Mouse (Mus musculus) testis, adult 2 months (tissue): ENCODE results near the gene Cnot10. TPM values are rescaled to one million over a fixed set of nuclear protein-coding genes. Genes with fewer than 3 reads are reported as not detected.

Experiments used
- H3K27ac ChIP-seq: fragments of 200-500 bp; 2 replicates; pipeline ENCODE4 v1.5.1; 2012; ENCODE audit warnings: low read depth, low read length; ENCODE audit not compliant: control insufficient read depth, insufficient read depth
- H3K27me3 ChIP-seq: fragments of 200-500 bp; 2 replicates; pipeline ENCODE4 v1.6.1; 2012; ENCODE audit warnings: mild to moderate bottlenecking, low read length, moderate library complexity; ENCODE audit not compliant: control insufficient read depth, insufficient read depth
- H3K36me3 ChIP-seq: fragments of 200-500 bp; 2 replicates; pipeline ENCODE4 v1.6.1; 2012; ENCODE audit warnings: mild to moderate bottlenecking, low read length; ENCODE audit not compliant: control insufficient read depth, insufficient read depth
- H3K4me1 ChIP-seq: fragments of 200-500 bp; 2 replicates; pipeline ENCODE4 v1.6.1; 2012; ENCODE audit warnings: low read length; ENCODE audit not compliant: control insufficient read depth, insufficient read depth
- H3K4me3 ChIP-seq: fragments of 200-500 bp; 2 replicates; pipeline ENCODE4 v1.5.1; 2012; ENCODE audit warnings: low read depth, mild to moderate bottlenecking, low read length, moderate library complexity, mixed read lengths; ENCODE audit not compliant: control insufficient read depth
- CTCF ChIP-seq: fragments of 200-500 bp; IDR thresholded peaks from 2 replicates; pipeline ENCODE4 v1.5.1; 2012; ENCODE audit warnings: low read depth, mild to moderate bottlenecking, inconsistent platforms, low read length, moderate library complexity; ENCODE audit not compliant: control insufficient read depth, insufficient read depth, insufficient replicate concordance
- POLR2A ChIP-seq: fragments of 200-500 bp; IDR thresholded peaks from 2 replicates; pipeline ENCODE4 v1.6.1; 2012; ENCODE audit warnings: low read depth, mild to moderate bottlenecking, inconsistent platforms, low read length, moderate library complexity; ENCODE audit not compliant: control insufficient read depth
- polyA plus RNA-seq: library from polyadenylated mRNA; depleted of rRNA; stranded (reverse); fragments of >200 nt; gene quantifications from 2 replicates; pipeline ENCODE4 v1.2.3, GENCODE M21; 2012

The Cnot10 gene
- polyA plus RNA-seq, 1 experiment: 40.1 TPM

DNA sequence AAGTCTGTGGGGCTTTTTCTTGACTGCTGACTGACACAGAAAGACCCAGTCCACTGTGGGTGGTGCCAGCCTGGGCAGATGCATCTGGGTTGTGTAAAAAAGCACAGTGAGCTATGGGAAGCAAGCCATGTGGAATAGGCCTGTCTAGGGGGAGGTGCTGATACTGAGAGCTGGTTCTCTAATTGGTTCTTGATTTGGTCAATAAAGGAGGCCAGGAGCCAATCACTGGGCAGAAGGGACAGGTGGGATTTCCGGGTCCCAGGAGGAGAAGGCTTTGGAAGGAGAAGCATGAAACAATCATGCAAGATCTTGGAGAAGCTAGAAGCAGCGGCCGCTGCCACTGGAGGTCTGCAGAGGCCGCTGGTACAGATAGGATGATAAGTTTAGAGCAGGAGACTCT lies 27.4 kb downstream of the Cnot10 start:
- H3K27ac ChIP-seq: no peak overlapping the region
- no peak for TF ChIP-seq POLR2A
- no peak for TF ChIP-seq CTCF
- H3K4me3 ChIP-seq: no peak overlapping the region

DNA sequence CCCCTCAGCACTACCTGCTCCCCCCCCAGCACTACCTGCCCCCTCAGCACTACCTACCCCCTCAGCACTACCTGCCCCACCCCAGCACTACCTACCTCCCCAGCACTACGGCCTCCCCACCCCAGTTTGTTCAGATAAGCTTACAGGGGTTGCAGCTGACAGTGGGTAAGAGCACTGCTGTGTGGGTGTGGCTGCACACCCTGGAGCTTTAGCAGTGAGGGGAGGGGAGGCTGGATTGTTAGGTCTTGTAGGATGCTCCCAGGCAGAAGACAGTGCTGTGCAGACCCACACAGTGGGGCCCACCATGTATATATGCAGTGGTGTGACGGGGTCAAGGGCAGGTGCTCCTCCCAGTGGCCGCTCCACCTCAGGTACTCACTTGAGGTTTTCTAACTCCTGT lies 29.7 kb downstream of the Cnot10 start:
- Histone ChIP-seq H3K27me3 (no peaks in the 10 kb centered on the region), H3K36me3 (peaks cover 6% of the 10 kb centered on the region), H3K4me1 (no peaks in the 10 kb centered on the region), H3K27ac (no peak overlapping the region), H3K4me3 (no peak overlapping the region)
- no peak for TF ChIP-seq CTCF
- TF ChIP-seq POLR2A: no peak

More for the DNA sequence above, 27.4 kb downstream of the Cnot10 start:
- Histone ChIP-seq H3K4me1 (no peaks in the 10 kb centered on the region), H3K36me3 (peaks cover 6% of the 10 kb centered on the region), H3K27me3 (no peaks in the 10 kb centered on the region)

DNA sequence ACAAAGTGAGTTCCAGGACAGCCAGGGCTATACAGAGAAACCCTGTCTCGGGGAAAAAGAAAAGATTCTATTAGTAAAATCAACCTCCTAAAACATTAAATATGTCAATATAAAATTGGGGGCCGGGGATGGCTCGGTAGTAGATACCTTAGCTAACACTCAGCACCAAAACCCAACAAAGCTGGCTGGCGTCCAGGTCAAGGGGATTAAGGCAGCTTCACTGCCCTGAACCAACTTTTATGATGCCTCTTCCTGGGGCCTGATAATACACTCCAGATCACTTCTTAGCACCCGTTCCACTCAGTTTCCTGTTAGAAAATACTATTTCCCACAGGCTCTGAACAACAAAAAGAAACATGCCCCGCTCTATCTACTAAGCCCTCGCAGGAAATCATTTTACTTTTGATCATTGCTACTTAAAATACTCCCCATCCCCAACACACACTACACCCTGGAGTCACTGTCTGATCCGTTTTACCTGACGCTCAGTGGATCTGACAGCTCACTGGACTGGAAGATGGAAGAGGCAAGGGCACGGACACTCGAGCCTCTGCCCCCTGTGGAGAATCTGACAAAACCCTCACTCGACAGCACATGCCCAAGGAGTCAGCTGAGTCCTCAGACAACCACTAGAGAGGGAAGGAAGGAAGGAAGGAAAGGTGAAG lies 36.0 kb downstream of the Cnot10 start:
- Histone ChIP-seq H3K36me3 (no peaks in the 10 kb centered on the region; the same call in 1 of the 2 replicates), H3K4me1 (no peaks in the 10 kb centered on the region), H3K27ac (no peak overlapping the region), H3K27me3 (no peaks in the 10 kb centered on the region), H3K4me3 (no peak overlapping the region)
- TF ChIP-seq CTCF (no peak), POLR2A (no peak)

DNA sequence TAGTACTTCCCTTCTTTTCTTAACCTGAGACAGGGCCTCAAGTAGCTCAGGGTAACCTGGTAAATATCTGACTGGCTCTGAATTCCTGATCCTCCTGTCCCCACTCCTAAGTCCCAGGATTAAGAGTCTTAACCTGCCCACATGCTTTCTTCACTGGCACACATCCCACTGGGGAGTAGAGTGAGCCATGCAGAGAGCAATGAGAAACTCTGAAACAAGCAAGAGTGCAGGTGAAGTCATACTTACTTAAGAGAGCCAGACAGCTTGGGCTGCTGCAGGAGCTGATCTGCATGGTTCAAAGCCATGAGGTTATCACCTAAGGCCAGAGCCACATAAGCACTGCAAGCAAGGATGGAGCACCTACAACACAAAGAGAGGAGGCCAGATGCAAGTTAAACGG lies 38.9 kb downstream of the Cnot10 start:
- Histone ChIP-seq H3K27ac (no peak overlapping the region), H3K36me3 (no peaks in the 10 kb centered on the region; the same call in none of the 2 replicates), H3K27me3 (no peaks in the 10 kb centered on the region), H3K4me1 (no peaks in the 10 kb centered on the region), H3K4me3 (no peak overlapping the region)
- TF ChIP-seq POLR2A: no peak
- TF ChIP-seq CTCF: no peak

DNA sequence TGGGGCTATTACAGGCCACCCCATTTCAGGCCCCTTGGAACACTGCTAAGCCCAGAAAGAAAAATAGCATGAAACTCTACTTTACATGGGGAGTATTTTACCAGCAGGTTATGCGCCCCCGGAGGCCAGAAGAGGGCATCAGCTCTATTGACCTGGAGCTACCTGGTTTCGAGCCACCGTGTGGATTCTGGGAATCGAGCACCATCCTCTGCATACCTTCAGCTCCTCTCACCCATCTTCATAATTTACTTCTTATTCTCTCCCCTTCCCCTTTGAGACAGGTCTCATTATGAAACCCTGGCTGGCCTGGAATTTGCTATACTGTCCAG lies 55.0 kb downstream of the Cnot10 start:
- TF ChIP-seq CTCF: no peak
- no peak for TF ChIP-seq POLR2A

DNA sequence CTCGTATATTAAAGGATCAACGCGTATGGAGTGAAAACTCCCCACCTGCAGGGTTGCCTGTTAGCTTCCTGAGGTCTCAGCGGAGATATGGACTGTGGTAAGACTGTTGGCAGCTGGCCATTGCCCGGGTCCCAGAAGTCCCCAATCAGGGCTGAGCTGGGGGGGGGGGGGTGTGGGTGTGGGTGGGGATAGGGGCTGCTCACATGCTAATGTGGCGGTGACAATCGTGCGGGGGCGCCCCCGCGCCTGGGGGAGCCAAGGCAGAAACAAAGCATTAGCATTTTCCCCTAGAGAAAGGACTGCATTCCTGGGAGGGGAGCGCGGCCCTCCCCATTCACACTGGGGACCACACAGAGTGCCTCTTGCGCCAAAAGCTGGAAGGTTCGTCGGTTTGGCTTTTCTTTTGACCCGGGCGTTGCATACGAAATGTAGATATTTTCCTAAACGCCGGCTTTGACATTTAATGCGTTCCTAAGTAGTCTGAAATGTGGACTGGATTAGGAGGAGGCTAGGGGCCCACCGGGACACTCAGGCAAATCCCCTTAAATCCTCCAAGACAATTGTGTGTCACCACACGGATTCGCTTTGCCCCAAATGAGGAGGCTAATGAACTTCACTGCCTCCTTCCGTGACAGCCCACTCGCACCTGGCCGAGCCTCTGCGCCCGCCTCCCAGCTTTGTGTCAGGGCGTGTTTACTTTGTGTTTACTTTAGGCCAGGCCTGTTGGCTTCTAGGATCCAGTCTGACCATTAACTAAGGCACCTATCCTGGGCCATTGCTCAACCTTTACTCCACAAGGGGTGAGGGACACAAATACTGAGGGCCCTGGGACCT lies 55.6 kb downstream of the Cnot10 start:
- H3K27ac ChIP-seq: no peak overlapping the region
- peak overlapping the region; percentile 82 for H3K4me3 ChIP-seq
- TF ChIP-seq POLR2A (no peak), CTCF (no peak)
- H3K27me3 ChIP-seq: no peaks in the 10 kb centered on the region
- H3K36me3 ChIP-seq: no peaks in the 10 kb centered on the region; the same call in 1 of the 2 replicates
- no peaks in the 10 kb centered on the region; the same call in 1 of the 2 replicates for H3K4me1 ChIP-seq

More for the DNA sequence above, 55.0 kb downstream of the Cnot10 start:
- Histone ChIP-seq H3K27me3 (no peaks in the 10 kb centered on the region), H3K4me3 (no peak overlapping the region), H3K4me1 (no peaks in the 10 kb centered on the region; the same call in 1 of the 2 replicates), H3K36me3 (no peaks in the 10 kb centered on the region; the same call in 1 of the 2 replicates), H3K27ac (no peak overlapping the region)

DNA sequence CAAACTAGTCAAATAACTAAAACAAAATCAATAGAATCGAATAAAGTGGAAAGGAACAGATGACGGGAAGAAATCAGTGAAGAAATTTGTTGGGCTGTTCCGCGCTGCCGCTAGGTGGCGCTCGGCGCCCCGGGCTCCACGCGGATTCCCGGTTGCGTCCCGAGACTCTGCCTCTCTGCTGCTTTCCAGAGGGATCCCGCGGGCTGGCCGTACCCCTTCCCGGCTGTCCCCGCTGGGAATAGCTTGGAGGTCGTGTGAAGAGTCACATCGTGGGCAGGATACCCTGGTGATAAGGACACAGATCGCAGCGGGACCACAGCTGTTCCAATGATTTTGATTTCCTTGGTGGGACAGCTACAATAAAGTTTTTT lies 56.2 kb downstream of the Cnot10 start:
- H3K4me1 ChIP-seq: peaks cover 1% of the 10 kb centered on the region; the same call in 1 of the 2 replicates
- H3K27me3 ChIP-seq: no peaks in the 10 kb centered on the region
- H3K4me3 ChIP-seq: peak overlapping the region; percentile 82
- no peak overlapping the region for H3K27ac ChIP-seq
- no peaks in the 10 kb centered on the region; the same call in 1 of the 2 replicates for H3K36me3 ChIP-seq
- TF ChIP-seq CTCF: peak; percentile 87
- TF ChIP-seq POLR2A: no peak
